Mouse (Mus musculus): ENCODE results near the gene Nos3.

Gene Nos3

DNA sequence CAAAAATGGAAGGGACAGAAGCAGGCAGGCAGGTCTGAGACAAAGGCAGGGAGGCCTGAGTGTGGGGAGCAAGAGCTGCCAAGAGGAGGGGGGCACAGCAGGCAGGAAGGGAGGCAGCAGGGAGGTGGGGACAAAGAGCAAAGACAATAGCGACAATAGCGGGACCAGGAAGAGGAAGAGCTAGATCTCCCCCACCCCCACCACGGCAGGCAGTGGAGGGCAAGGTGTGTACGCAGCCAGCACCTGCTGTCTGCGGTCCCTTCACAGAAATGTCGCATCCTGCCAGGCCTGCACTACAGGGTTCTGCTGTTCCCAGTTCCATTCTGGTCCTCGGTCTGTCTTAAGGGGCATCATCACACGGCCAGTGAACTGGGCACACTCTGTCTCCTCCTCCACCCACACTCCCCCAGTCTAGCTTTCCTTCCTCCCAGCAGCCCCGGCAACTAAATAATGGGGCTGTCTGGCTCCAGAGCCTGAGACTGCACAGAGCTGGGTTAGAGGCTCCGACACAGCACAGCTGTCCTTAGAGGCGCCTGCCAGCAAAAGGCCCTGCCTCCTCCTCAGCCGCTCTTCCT is 20.0 kb upstream of the Nos3 start:
- no peak for DNase-seq (ENCODE audit: low spot score)

DNA sequence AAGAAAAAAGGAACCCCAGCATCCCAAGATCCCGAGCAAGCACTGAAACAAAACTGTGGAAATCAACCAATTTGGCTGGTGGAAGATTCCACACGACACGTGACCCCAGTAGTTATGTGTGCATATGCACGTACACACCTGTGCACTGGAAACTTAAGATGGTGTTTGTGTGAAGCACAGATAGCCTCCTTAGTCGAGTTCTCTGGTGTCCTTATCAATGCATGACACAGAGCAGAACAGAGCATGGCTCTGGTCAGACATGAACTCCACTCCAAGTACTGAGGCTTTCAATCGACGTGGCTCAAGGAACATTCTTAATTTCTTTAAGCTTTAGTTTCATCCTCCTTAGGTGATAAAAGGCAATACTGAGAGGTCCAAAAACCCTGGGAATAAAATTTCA is 18.3 kb upstream of the Nos3 start:
- no peak for DNase-seq (ENCODE audit: low spot score)

DNA sequence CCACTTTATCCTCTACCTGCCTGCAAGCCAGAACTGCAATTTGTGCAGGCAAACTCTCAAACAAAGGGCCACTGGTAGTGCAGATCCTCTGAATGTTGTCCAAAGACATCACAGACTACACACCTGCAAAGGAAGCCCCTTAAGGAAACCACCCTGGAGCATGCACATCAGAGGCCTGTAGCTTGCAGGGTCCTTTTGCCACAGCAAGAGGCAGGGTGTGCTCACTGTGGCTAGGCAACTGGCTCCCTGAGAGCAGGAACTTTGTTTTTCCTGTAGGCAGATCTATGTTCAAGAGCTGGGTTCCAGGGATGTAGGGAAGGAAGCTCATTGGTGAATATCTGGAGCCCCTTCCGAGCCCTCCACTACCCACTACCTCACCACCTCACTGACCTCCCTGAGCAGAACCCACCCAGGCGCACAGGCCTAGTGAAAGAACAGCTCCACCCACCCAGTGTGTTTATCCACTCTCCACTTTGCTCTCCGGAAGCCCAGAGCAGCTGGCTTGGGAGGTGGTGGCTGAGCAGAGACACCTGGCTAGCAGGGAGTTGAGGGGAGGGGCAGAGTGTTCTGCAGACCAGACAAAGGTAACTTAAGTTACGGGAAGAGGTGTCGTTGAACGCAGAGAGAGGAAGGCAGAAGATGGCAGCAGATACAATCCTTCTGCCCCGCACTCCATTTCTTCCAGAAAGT is 17.3 kb upstream of the Nos3 start:
- DNase-seq (ENCODE audit: low spot score) = no peak

DNA sequence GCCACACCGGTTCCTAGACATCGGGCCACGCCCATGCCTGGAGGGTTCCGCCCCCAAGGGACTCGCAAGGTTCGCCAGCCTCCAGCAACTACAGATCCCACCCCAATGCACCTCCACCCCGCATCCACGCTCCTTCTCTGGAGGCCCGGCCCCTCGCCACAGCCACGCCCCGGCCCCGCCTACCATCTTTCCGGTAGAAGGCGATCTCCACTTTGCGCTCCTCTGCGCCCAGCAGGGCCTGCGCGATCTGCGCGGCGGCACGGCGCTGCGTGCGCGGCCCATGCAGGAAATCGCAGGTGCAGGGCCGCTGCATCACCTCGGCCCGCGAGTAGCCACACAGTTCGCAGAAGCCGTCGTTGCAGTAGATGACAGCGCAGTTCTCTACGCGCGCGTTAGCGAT is 16.5 kb upstream of the Nos3 start:
- peak; percentile 76 for DNase-seq (ENCODE audit: low spot score)

DNA sequence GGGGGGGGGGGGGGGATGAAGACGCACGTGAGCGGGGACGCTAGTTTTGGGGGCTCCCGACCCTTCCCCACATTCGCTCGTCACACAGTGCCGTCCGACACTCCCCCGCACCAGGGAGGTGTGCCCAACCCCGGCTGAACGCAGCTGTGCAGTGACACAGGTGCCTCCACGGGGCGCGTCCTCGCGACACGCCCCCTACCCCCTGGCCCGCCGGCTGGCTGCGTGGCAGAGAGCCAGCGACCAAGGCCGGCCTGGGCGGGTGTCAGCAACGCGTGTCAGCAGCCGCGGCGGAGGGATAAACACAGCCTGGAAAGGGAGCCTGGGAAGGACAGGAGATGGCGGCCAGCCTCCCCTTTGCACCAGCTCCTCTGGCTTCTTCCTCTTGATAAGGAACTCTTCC is 16.1 kb upstream of the Nos3 start:
- DNase-seq (ENCODE audit: low spot score) = no peak

DNA sequence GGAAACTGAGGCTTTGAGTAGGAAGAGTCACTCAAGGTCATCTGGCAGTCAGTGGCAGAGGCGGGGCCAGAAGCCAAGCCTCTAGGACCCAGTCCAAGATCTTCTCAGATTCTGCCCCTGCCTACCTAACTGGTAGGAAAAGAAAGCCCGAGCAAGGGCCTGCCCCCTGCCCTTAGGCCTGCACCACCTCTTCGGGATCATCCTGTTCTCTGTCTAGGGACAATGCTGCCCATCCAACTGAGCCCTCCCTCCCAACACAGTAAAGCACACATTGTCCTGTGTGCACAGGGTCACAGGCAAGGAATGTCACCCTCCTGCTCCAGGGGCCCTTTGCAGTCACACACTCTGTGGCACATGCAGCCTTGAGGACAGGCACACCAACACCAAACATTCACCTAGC is 14.5 kb upstream of the Nos3 start:
- no peak for DNase-seq (ENCODE audit: low spot score)

DNA sequence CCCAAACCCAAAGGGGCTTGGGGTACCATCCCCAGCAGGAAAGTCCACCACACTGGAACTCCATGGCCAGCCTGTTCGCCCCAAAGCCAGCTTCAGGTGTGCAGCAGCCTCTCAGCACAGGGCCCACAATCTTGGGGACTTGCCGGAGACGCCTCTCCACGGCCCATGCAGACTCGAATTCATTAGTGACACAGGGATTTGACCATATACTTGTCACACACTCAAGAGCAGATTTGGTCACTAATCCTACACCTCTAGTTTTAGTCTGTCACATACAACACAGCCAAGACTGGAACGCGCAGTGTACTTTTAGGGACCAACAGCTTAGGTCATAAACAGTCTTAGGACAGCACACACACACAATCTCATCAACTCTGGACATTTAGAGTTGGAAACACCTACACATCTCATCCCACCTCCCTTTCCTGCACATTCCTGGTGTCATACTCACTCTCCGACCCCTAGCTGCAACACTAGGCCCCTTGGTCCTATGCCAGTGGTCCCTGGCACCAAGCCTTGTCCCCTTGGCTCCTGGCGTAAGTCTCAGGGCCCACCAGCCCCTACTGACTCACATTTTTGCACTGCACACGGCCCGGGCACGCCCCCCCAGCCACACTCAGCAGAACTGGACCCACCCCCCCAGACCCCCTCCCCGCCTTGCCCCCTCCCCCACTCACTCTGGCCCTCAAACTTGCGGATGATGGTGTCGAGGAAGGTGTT is 13.9 kb upstream of the Nos3 start:
- DNase-seq (ENCODE audit: low spot score) = no peak

DNA sequence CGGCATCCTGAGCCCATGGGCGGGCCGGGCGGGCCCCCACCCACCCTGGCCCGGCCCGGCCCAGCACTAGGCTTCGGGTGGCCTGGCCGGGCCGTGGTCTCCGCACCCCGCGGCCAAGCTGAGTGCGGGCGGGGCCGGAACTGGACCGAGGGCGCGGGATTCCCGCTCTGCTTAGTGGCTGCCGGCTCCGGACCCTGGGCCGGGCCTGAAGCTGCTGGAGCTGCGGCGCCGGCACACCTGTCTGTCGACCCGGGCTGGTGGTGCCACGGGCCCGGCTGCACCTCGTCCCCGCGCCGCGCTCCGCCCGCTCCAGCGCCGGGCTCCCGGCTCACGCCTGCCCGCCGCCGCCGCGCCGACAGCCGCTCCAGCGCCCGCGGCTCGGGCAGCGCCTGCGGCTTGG is 13.3 kb upstream of the Nos3 start, which contains the start of gene Kcnh2:
Gene Kcnh2 (minus strand): TSS at position 327 of the 400 bp plus-strand sequence.
- DNase-seq (ENCODE audit: low spot score) = no peak

DNA sequence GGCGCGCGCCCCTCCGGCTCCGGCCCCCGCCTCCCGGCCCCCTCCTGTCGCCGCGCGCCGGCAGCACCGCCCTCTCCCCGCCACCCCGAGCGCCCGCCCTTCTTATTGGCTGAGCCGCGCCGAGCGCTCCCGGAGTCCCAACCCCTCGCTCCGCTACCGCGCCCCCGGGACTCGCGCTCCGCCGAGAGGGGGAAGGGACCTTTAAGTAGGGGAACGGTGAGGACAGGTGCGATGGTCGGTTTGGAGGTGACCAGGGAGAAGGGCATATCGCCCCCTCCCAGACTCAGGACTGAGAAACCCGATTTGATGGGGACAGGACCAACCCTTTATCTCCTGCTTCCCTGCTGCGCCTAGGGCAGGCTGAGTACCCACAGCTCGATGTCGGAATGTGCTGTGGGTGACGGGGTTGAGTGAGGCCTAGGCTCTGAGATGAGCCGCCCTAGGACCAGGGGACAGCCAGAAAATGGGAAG is 12.9 kb upstream of the Nos3 start:
- DNase-seq (ENCODE audit: low spot score) = peak; percentile 85

DNA sequence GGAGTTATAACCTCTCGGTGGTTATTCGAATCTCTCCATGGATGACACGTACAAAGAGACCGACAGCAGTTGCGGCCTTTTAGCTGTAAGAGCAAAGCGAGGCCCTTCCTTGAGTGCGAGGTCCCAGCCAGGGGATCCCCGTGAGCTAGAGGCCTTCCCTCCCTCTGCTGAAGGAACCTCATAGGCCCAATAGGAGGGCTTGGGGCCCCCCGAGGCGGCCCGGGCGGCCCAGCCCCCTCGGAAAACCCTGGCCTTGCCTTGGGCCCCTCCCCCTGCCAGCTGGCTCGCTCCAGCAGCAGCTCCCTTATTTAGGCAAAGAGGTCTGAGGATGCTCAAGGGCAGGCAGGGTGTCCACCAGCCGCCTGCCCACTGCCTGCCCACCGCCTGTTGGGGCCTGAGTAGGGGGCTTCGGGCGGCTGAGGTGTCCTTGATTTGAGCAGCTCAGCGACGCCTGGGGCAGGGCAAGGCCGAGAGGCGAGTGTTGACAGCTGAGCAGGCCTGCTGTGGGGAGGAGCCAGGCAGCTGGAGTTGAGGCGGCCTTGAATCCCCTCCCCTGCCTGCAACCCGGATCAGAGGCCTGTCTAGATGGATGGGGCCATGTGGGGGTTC is 12.3 kb upstream of the Nos3 start:
- DNase-seq (ENCODE audit: low spot score) = peak; percentile 63

DNA sequence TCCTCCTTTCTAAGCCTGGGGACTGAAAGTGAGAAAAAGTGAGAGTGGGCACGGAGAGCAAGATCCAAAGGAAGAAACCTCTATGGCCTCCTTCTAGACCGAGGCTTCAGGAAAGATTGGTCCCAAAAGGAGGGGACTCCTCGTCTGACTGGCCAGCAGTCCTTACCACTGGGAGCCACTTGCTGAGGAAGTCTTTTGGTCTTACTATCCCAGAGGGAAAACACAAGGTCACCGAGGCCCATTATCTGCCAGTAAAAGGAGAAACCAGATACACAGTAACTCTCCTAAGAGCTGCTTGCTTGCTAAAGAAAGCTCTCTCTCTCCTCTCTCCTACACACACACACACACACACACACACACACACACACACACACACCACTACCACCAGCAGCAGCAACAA is 11.3 kb upstream of the Nos3 start:
- DNase-seq (ENCODE audit: low spot score) = no peak

DNA sequence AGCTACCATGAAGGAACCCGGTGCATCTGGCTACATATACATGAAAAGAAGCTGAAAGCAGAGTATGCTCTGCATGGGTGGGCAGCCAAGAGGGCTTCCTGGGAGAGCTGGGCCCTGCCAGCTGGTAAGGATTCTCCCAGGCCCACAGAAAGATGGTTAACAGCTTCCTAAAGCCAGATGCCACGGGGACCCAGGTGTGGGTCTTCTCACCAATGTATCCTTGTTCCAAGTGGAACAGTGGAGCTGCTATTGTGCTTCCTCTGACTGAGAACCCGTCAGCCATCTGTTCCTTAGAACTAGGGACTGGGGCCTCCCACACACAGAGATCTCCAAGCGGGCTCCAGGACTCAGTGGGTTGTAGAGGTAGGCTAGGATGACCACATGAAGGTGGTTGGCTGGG is 7.8 kb upstream of the Nos3 start:
- DNase-seq (ENCODE audit: low spot score) = no peak

DNA sequence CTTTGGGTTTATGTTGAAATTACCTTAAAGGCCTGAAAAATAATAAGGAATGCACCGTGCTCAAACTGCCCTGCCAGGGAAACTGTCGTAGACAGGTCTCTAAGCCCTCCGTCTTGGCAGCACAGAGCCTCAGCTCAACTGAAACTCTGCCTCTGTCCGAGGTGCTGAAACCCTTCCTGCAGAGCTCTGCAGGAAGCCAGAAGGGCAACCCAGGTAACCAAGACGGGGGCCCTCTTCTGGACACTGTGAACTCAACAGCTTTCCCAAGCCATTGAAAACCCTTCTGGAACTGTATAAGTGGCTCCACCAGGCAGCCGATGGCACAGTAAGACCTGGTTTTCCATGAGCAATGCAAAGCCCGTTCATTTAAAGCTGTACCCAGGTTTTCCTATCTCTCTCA is 7.1 kb upstream of the Nos3 start:
- peak; percentile 78 for DNase-seq (ENCODE audit: low spot score)

DNA sequence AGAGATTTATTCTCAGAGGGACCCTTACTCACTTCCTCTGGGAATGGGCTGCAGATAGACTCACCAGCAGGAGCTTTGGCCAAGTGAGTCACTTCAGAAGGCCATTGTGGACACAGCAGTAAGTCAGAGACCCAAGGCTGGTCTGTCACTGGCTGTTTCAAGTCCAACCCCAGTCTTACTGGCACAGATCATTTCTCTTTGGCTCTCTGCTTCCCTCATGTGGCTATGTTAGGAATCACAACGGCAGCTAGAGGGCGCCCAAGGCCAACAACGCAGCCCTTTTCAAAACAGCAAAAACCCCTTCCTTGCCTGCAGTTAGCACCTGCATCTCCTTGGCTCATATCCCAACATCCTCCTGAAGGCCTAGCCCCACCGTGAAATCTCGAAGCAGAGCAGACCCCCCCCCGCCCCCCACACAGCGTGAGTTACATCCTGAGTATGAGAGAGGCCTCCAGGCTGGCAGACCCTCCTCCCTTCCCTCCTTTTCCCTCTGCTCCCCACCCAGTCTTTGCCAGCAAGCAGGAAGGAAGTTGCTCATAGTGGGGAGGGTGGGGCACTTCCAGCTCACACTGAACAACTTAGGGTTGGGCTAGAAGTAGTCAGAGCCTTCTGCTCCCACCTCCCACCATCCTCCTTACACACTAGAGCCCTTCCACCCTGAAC is 3.7 kb upstream of the Nos3 start:
- DNase-seq (ENCODE audit: low spot score) = peak; percentile 77

DNA sequence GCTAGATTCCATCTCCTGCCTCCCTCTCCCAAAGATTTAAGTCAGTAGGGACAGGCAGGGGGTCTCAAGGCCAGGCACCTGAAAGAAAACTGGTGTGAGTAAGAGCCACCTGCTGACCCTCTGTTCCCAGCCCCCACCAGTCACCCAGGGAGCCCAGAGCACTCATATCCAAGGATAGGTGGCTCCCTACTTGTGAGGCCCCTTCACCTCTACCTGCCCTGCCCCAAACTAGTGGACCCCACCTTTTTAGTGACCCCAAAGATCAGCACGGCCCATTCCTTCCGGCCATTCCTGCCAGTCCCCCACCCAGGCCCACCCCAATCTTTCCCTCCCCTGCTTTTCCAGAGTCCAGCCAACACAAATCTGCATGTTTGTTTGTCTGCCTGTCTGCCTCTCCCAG is 1.1 kb upstream of the Nos3 start:
- DNase-seq (ENCODE audit: low spot score) = no peak

DNA sequence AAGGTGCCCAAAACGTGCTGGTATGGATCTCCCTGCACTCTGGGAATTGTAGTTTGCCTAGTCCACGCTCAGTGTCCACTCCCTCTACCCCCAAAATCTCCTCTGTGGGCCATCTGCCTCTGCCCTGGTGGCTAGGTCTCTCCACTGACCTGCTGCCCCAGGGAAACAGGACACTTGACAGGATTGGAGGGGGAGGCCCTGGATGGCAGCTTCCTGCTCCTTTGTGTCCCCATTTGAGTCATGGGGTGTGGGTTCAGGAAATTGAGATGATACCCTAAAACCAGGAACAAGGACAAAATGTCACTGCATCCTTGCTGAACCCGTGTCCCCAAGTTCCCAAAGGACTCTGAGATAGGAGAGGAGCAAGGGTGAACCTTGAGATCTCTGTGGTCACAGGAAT is 549 bp upstream of the Nos3 start:
- DNase-seq (ENCODE audit: low spot score) = no peak

DNA sequence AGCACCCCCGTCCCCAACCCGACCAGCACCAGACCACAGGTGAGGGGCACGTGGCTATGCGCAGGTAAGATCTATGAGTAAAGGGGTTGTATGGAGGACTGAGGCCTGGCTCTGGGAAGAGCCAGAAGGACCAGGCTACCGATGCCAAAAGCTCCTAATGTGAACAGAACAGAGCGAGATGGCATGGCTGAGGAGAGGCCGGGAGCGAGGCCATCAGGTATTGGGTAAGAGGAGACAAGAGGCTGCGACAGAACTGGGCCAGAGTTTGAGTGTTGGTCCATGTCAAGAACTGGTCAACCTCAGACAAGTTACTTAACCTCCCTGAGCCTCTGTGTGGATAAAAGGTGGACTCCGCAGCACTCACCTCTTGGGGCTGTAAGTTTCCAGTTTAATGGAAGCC is 353 bp downstream of the Nos3 start:
- no peak for DNase-seq (ENCODE audit: low spot score)

DNA sequence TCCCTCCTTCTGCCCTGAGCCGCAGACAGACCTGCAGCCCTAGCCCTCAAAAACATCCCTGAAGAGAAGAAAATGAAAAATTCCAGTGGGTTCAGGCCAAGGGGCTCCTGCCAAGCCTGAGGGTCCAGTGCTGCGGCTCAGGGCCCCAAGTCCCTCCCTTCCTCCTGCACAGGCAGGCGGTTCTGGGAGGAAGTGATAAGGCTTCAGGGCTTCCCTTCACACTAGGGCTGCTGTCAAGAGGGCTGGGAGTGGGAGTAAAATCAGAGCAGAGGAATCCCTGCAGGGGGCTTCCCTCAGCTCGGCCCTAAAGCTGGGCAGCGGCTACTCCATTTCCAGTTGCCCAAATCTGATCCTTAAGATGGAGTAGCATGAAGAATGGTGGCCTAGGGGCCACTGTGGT is 918 bp downstream of the Nos3 start:
- no peak for DNase-seq (ENCODE audit: low spot score)

DNA sequence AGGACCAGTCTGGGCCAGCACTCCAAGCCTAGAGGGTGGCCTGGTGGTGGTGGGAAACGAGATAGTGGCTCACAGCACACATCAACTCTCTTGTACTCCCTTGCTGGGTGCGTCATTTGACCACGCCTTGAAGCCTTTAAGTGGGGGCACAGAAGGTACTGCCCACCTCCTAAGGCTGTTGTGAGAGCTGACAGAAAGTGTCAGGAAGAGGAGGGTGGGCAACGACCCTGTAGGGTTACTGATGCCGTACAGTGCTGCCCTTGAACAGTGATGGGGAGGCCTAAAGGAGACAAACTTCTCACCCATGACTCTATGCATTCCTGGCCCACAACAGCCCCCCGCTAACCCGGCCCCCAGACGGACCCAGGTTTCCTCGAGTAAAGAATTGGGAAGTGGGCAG is 1.8 kb downstream of the Nos3 start:
- no peak for DNase-seq (ENCODE audit: low spot score)

DNA sequence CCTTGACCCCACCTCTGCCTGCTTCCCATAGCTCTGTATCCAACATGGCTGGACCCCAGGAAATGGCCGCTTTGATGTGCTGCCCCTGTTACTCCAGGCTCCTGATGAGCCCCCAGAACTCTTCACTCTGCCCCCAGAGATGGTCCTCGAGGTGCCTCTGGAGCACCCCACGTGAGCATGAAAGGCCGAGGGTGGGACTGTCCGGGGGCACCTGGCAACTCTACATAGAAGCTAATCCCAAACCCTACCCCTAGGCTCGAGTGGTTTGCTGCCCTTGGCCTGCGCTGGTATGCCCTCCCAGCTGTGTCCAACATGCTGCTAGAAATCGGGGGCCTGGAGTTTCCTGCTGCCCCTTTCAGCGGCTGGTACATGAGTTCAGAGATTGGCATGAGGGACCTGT is 5.2 kb downstream of the Nos3 start:
- DNase-seq (ENCODE audit: low spot score) = no peak

DNA sequence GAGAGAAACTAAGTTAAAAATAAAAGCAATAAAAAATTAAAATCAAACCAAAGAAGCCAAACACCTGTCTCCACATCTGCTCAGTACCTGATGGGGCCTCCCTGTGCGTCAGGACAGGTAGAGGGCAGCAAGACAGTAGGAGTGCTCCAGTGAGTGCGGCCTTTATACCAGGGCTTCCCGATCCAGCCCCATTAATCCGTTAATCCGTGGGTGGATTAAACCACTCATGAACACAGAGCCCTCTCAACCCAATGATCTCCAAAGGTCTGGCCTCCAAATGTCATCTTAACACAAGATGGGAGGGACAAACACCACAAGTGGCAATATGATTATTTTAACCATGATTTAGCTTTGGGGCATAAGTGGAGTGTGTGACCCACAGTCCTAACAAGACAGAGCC is 9.2 kb downstream of the Nos3 start:
- DNase-seq (ENCODE audit: low spot score) = no peak

DNA sequence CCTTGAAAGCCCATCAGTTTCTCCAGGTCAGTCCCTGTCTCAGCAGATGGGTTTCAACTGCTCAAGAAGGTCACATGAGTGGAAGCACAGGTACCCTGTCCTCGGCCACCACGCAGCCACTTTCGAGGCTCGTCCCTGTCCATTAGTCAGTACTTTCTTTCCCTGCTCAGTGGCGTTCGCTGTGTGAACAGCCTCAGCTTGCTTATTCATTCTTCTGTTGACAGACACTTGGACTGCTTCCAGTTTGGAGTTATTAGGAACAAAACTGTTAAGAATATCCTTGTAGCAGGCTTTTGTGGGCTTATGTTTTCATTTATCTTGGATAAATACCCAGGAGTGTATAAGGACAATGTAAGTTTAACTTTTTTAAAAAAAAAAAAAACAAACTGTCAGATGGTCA is 9.6 kb downstream of the Nos3 start:
- DNase-seq (ENCODE audit: low spot score) = no peak
